Mouse (Mus musculus) heart, postnatal 0 days (tissue): ENCODE data around the gene Dchs1. TPM values are rescaled to one million over a fixed set of nuclear protein-coding genes. Genes with fewer than 3 reads are reported as not detected.
A peak's percentile ranks its signal among the peaks of the same experiment; 100 is the strongest.

Source experiments
- ATAC-seq: fragments of 200-750 bp; cut with Nextera tagmentation; 2 replicates; pipeline ENCODE4 v1.8.0; 2017; ENCODE audit warnings: low read depth, moderate number of reproducible peaks, moderate library complexity; ENCODE audit not compliant: insufficient read depth
- DNase-seq: peaks from one replicate; pipeline ENCODE4 v3.0.0-alpha.2; 2016; ENCODE audit warnings: low spot score
- H3K27ac ChIP-seq: fragments of 300-500 bp; sonication (generic); 2 replicates; pipeline ENCODE4 v1.5.1; 2014; ENCODE audit warnings: low read depth, mild to moderate bottlenecking
- H3K27me3 ChIP-seq: fragments of 300-500 bp; sonication (generic); 2 replicates; pipeline ENCODE4 v1.6.1; 2014; ENCODE audit warnings: low read length, mixed read lengths; ENCODE audit not compliant: control insufficient read depth, insufficient read depth
- H3K36me3 ChIP-seq: fragments of 300-500 bp; sonication (generic); replicated peaks from 2 replicates; pipeline ENCODE4 v1.6.1; 2014; ENCODE audit warnings: low read length, mixed read lengths; ENCODE audit not compliant: control insufficient read depth, insufficient read depth
- H3K4me1 ChIP-seq: fragments of 300-500 bp; sonication (generic); 2 replicates; pipeline ENCODE4 v1.6.1; 2014; ENCODE audit warnings: antibody characterized with exemption; ENCODE audit not compliant: control insufficient read depth, insufficient read depth
- H3K4me2 ChIP-seq: fragments of 300-500 bp; sonication (generic); 2 replicates; pipeline ENCODE4 v1.6.1; 2014; ENCODE audit warnings: low read depth, mild to moderate bottlenecking, low read length, moderate library complexity
- H3K4me3 ChIP-seq: fragments of 300-500 bp; sonication (generic); 2 replicates; pipeline ENCODE4 v1.5.1; 2014; ENCODE audit warnings: low read depth, low read length
- H3K9ac ChIP-seq: fragments of 300-500 bp; sonication (generic); replicated peaks from 2 replicates; pipeline ENCODE4 v1.6.1; 2014; ENCODE audit warnings: low read depth, low read length, mixed read lengths
- H3K9me3 ChIP-seq: fragments of 300-500 bp; sonication (generic); replicated peaks from 2 replicates; pipeline ENCODE4 v1.6.1; 2016; ENCODE audit warnings: low read length; ENCODE audit not compliant: control insufficient read depth
- CTCF ChIP-seq: IDR thresholded peaks from 2 replicates; pipeline ENCODE4 v1.5.1; 2016; ENCODE audit warnings: antibody characterized with exemption, control low read depth, low read depth
- EP300 ChIP-seq: IDR thresholded peaks from 2 replicates; pipeline ENCODE4 v1.6.1; 2016; ENCODE audit warnings: antibody characterized with exemption, low read depth
- WGBS: fragments of 180-500 bp; shearing (Covaris S2); extraction: QIAGEN DNeasy Blood & Tissue Kit; methylation state at CpG from one replicate; pipeline ENCODE4 v1.1.7; 2014; 5-methylcytosine and 5-hydroxymethylcytosine counted together
- polyA plus RNA-seq: library from polyadenylated mRNA; unstranded; fragments of >200 nt; fragmentation: Nextera tagmentation; extraction: Ambion mirVana; gene quantifications from 2 replicates; pipeline ENCODE4 v1.2.1, GENCODE M21; 2015
- total RNA-seq: library from RNA; depleted of rRNA; stranded (reverse); fragments of >200 nt; gene quantifications from 2 replicates; pipeline ENCODE4 v1.2.3, GENCODE M21; 2014; ENCODE audit warnings: low replicate concordance

Gene Dchs1
- total and polyA plus RNA-seq, 2 experiments from 2014 or later = 2.1 to 19.3 TPM

GRCm38 (mm10) chr7:105784556-105784955 is 2.9 kb downstream of the Dchs1 start:
- Histone ChIP-seq H3K9me3 (no peaks in the 10 kb centered on the region), H3K36me3 (no peaks in the 10 kb centered on the region), H3K27me3 (peaks cover 21% of the 10 kb centered on the region), H3K4me2 (peak overlapping the region; percentile 7; the same call in 1 of the 2 replicates), H3K27ac (0 out of 2 replicates have a peak overlapping the region, but pooled peaks have one; percentile 11), H3K9ac (no peak overlapping the region), H3K4me3 (no peak overlapping the region), H3K4me1 (no peaks in the 10 kb centered on the region)
- ATAC-seq (no peak), DNase-seq (no peak)
- TF ChIP-seq EP300 = no peak
- TF ChIP-seq CTCF = no peak
- WGBS = 24% methylated on average over 4 of the region's 4 CpGs

GRCm38 (mm10) chr7:105783861-105784260 is 3.6 kb downstream of the Dchs1 start:
- Histone ChIP-seq H3K27ac (0 out of 2 replicates have a peak overlapping the region, but pooled peaks have one; percentile 11), H3K4me3 (no peak overlapping the region), H3K9ac (no peak overlapping the region), H3K36me3 (no peaks in the 10 kb centered on the region), H3K4me2 (no peak overlapping the region), H3K4me1 (no peaks in the 10 kb centered on the region), H3K27me3 (peaks cover 21% of the 10 kb centered on the region), H3K9me3 (no peaks in the 10 kb centered on the region)
- DNase-seq = no peak
- 40% methylated on average over 4 of the region's 4 CpGs for WGBS
- ATAC-seq = no peak
- TF ChIP-seq EP300 (no peak), CTCF (no peak)

- DNase-seq = no peak
- Histone ChIP-seq H3K27me3 (no peaks in the 10 kb centered on the region), H3K9ac (no peak overlapping the region), H3K4me1 (no peaks in the 10 kb centered on the region), H3K9me3 (no peaks in the 10 kb centered on the region), H3K27ac (peak overlapping the region; percentile 76), H3K4me2 (peak overlapping the region; percentile 8; the same call in 1 of the 2 replicates), H3K4me3 (no peak overlapping the region), H3K36me3 (no peaks in the 10 kb centered on the region)
- peak; percentile 59 for ATAC-seq
- 20% methylated on average over 4 of the region's 4 CpGs for WGBS
- no peak for TF ChIP-seq CTCF
These were observed 8.7 kb downstream of the Dchs1 start for GRCm38 (mm10) chr7:105778553-105779265.

- DNase-seq = peak; percentile 65
- Histone ChIP-seq H3K4me1 (no peaks in the 10 kb centered on the region), H3K4me2 (peak overlapping the region; percentile 13), H3K36me3 (no peaks in the 10 kb centered on the region), H3K4me3 (no peak overlapping the region), H3K9me3 (no peaks in the 10 kb centered on the region), H3K27ac (peak overlapping the region; percentile 76), H3K9ac (no peak overlapping the region), H3K27me3 (no peaks in the 10 kb centered on the region)
- TF ChIP-seq EP300 (no peak), CTCF (no peak)
- WGBS = 39% methylated on average over 13 of the region's 13 CpGs
- ATAC-seq = peak; percentile 73
These were observed 9.5 kb downstream of the Dchs1 start for GRCm38 (mm10) chr7:105777797-105778552.

DNA sequence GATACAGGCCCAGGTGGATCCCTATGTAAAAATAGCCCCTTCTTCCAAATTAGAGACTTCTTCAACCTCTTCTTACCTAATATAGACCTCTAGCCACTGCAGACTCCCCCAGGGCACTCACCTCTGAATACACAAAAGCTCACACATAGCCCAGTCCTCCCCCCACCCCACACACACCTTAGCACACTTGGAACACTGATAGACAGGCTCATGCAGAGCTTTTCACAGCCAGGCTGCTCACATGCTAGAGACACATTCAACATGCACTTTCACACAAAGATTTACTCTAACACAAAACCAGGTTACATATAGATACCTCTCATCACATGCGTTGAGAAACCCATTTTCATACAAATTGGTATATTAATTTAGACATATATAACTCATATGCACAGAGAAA is 10.1 kb downstream of the Dchs1 start:
- 0 out of 2 replicates have a peak, but pooled peaks cover 2% of the 10 kb centered on the region for H3K36me3 ChIP-seq
- H3K4me3 ChIP-seq = no peak overlapping the region
- H3K4me1 ChIP-seq = no peaks in the 10 kb centered on the region
- peak overlapping the region; percentile 76 for H3K27ac ChIP-seq
- H3K4me2 ChIP-seq = no peak overlapping the region
- DNase-seq (no peak), ATAC-seq (no peak)
- H3K9me3 ChIP-seq = no peaks in the 10 kb centered on the region
- WGBS = 75% methylated on average over 1 of the region's 1 CpGs
- H3K27me3 ChIP-seq = no peaks in the 10 kb centered on the region
- no peak overlapping the region for H3K9ac ChIP-seq
- TF ChIP-seq CTCF = no peak
